Mouse (Mus musculus) hindbrain, postnatal 0 days (tissue): ENCODE results near the gene Urad. TPM values are rescaled to one million over a fixed set of nuclear protein-coding genes. Genes with fewer than 3 reads are reported as not detected.
A peak's percentile ranks its signal among the peaks of the same experiment; 100 is the strongest.

Experiments
- ATAC-seq: fragments of 200-750 bp; cut with Nextera tagmentation; 2 replicates; pipeline ENCODE4 v1.8.0; 2017; ENCODE audit warnings: mild to moderate bottlenecking, moderate TSS enrichment, moderate library complexity
- DNase-seq: peaks from one replicate; pipeline ENCODE4 v3.0.0-alpha.2; 2015; ENCODE audit warnings: low spot score
- H3K27ac ChIP-seq: fragments of 300-500 bp; sonication (generic); 2 replicates; pipeline ENCODE4 v1.5.1; 2014; ENCODE audit warnings: mild to moderate bottlenecking
- H3K27me3 ChIP-seq: fragments of 300-500 bp; sonication (generic); 2 replicates; pipeline ENCODE4 v1.6.1; 2014; ENCODE audit warnings: low read length, mixed read lengths; ENCODE audit not compliant: insufficient read depth
- H3K36me3 ChIP-seq: fragments of 300-500 bp; sonication (generic); 2 replicates; pipeline ENCODE4 v1.6.1; 2014; ENCODE audit warnings: low read length, mixed read lengths; ENCODE audit not compliant: insufficient read depth
- H3K4me1 ChIP-seq: fragments of 300-500 bp; sonication (generic); 2 replicates; pipeline ENCODE4 v1.6.1; 2014; ENCODE audit warnings: antibody characterized with exemption, low read length, mixed read lengths; ENCODE audit not compliant: insufficient read depth
- H3K4me2 ChIP-seq: fragments of 300-500 bp; sonication (generic); 2 replicates; pipeline ENCODE4 v1.6.1; 2014; ENCODE audit warnings: low read depth, mild to moderate bottlenecking, low read length, moderate library complexity, mixed read lengths
- H3K4me3 ChIP-seq: fragments of 300-500 bp; sonication (generic); 2 replicates; pipeline ENCODE4 v1.5.1; 2014; ENCODE audit warnings: low read length
- H3K9ac ChIP-seq: fragments of 300-500 bp; sonication (generic); replicated peaks from 2 replicates; pipeline ENCODE4 v1.6.1; 2014; ENCODE audit warnings: mild to moderate bottlenecking, low read length, moderate library complexity, mixed read lengths
- H3K9me3 ChIP-seq: fragments of 300-500 bp; sonication (generic); 2 replicates; pipeline ENCODE4 v1.6.1; 2016; ENCODE audit warnings: low read length, mixed read lengths
- CTCF ChIP-seq: IDR thresholded peaks from 2 replicates; pipeline ENCODE4 v1.5.1; 2016; ENCODE audit warnings: antibody characterized with exemption, control low read depth, low read depth
- WGBS: fragments of 180-500 bp; shearing (Covaris S2); extraction: QIAGEN DNeasy Blood & Tissue Kit; methylation state at CpG from one replicate; pipeline ENCODE4 v1.1.7; 2014; 5-methylcytosine and 5-hydroxymethylcytosine counted together
- polyA plus RNA-seq: library from polyadenylated mRNA; unstranded; fragments of >200 nt; fragmentation: Nextera tagmentation; extraction: Ambion mirVana; gene quantifications from 2 replicates; pipeline ENCODE4 v1.2.1, GENCODE M21; 2015
- total RNA-seq: library from RNA; depleted of rRNA; stranded (reverse); fragments of >200 nt; gene quantifications from 2 replicates; pipeline ENCODE4 v1.2.3, GENCODE M21; 2014

Urad gene
- total and polyA plus RNA-seq, 2 experiments from 2014 or later = not detected

DNA sequence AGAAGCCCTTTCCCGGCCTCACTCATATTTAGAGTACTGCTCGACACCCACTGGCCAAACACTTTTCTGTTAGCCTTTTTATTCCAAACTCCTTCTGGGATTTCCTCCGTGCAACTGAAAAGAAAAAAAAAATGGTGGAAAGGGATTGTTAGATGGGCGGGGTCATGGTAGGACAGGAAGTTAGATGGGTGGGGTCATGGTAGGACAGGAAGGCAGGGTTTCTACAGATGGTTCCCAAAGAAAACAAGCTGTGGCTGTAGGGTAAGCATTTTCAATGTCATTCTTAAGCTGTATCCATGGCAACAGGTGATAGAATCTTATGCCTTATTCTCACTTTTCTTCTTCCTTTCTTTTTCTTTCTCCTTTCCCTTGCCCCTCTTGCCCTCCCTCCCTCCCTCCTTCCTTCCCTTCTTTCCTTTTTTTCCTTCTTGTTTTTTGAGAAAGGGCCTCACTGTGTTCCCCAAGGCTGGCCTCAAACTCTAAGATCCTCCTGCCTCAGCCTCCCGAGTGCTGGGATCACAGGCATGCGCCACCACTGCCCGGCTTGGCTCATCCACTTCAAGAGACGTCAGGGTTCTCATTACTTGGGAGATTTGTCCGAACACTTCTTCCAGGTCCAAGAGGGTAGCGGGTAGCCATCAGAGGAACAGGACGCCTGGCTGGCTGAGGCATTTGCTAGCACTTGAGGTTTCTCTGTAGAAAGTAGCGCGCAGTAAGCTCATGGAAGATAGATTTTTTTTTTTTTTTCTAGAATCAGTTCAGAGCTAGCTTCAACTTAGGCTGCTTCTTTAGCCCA is 34.2 kb upstream of the Urad start:
- H3K9me3 ChIP-seq = no peaks in the 10 kb centered on the region
- TF ChIP-seq CTCF = no peak
- H3K9ac ChIP-seq = no peak overlapping the region
- no peaks in the 10 kb centered on the region for H3K4me1 ChIP-seq
- H3K4me2 ChIP-seq = no peak overlapping the region
- H3K27ac ChIP-seq = no peak overlapping the region
- no peak for ATAC-seq
- H3K4me3 ChIP-seq = no peak overlapping the region
- no peaks in the 10 kb centered on the region for H3K27me3 ChIP-seq
- H3K36me3 ChIP-seq = no peaks in the 10 kb centered on the region
- DNase-seq = no peak
- WGBS = 91% methylated on average over 13 of the region's 13 CpGs

DNA sequence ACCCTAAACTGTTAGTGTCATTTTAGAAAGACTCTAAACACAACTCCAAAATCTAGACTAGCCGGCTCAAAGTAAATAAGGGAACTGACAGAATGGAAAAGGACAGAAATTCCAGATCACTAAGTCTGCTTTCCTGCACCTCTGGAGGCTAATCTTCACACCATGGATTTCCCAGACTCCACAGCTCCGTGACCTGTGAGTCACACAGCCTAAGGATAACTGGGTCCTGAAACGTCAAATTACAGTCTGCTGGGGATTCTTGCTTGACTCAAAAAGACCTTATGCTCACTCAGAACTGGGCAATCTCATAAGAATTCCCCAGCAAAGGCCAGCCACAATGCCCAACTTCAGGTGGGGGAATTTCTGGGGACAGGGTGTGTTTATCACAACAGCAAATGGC is 33.5 kb upstream of the Urad start:
- Histone ChIP-seq H3K9ac (no peak overlapping the region), H3K4me3 (no peak overlapping the region), H3K27me3 (no peaks in the 10 kb centered on the region), H3K9me3 (no peaks in the 10 kb centered on the region), H3K27ac (no peak overlapping the region), H3K36me3 (no peaks in the 10 kb centered on the region), H3K4me2 (no peak overlapping the region), H3K4me1 (no peaks in the 10 kb centered on the region)
- no peak for ATAC-seq
- no peak for DNase-seq
- no peak for TF ChIP-seq CTCF
- WGBS = 83% methylated on average over 3 of the region's 3 CpGs

DNA sequence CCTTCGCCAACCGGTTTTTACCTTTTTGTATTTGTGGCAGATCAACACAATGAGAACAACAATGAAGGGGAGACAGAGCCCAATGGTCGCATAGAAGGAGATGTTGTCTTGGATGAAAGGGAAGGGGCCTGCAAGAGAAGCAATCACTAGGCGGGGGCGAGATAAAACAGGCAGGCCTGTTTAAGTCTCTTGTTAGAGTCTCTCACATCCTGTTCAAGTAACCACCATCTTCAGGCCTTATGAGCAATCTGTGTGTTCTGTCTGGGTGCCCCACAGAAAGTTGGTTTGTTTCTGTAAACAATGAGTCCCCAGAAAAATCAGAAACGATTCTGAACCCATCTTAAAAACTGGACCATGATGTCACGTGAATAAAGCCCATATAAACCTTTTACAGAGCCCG is 32.7 kb upstream of the Urad start:
- no peak for DNase-seq
- H3K4me3 ChIP-seq = no peak overlapping the region
- H3K27me3 ChIP-seq = no peaks in the 10 kb centered on the region
- TF ChIP-seq CTCF = no peak
- no peak for ATAC-seq
- H3K9me3 ChIP-seq = no peaks in the 10 kb centered on the region
- H3K27ac ChIP-seq = no peak overlapping the region
- no peak overlapping the region for H3K9ac ChIP-seq
- no peaks in the 10 kb centered on the region for H3K4me1 ChIP-seq
- H3K36me3 ChIP-seq = no peaks in the 10 kb centered on the region
- 67% methylated on average over 8 of the region's 8 CpGs for whole genome bisulfite sequencing
- H3K4me2 ChIP-seq = no peak overlapping the region

DNA sequence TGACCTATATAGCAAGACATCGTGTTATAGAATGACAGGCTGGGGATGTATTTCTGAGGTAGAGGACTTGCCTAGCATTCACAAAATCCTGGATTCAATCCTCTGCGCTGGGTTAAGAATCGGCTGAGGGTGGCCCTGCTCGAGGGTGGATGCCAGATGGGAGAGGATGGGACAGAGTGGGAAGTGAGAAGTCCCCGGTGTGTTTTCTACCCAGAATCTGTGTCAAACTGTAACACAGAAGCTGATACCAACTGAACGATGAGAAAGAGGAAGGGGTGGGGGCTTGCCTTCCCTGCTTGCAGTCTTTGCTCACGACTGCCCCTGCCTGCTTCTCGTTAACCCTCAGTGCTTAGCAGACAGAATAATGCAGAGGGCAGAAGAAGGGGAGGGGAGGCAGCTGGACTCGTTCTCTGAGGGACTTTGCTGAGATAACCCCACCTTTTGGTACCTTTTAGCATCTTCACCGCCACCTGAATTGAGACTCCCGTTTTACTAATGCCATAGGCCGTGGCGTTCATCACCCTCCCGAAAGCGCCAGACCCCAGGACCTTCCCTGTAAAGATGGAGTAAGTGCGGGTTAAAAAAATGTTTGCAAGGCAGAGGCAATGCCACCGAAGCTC is 32.0 kb upstream of the Urad start:
- H3K27me3 ChIP-seq = no peaks in the 10 kb centered on the region
- ATAC-seq = no peak
- no peak overlapping the region for H3K4me3 ChIP-seq
- no peak for DNase-seq
- no peak overlapping the region for H3K27ac ChIP-seq
- TF ChIP-seq CTCF = peak; percentile 26
- H3K36me3 ChIP-seq = no peaks in the 10 kb centered on the region
- H3K4me2 ChIP-seq = no peak overlapping the region
- no peaks in the 10 kb centered on the region for H3K9me3 ChIP-seq
- H3K9ac ChIP-seq = no peak overlapping the region
- 66% methylated on average over 17 of the region's 17 CpGs for WGBS
- no peaks in the 10 kb centered on the region for H3K4me1 ChIP-seq

DNA sequence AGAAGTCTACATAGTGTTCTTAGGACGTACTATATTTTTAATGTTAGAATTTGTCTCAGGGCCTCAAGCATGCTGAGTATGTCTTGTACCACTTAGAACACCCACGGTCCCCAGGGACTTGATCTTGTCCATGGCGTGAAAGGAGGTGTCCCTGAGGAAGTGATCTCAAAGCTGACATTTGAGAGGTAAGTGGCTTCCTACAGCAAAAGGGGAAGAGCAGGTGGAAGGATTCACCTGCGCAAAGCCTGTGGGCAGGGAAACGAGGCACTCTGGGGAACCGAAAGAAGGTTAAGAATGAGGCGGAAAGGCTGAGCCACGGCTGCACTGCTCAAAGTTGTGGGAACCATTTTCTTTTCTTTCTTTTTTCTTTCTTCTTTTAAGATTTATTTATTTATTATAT is 29.7 kb upstream of the Urad start:
- Histone ChIP-seq H3K4me3 (no peak overlapping the region), H3K9ac (no peak overlapping the region), H3K9me3 (no peaks in the 10 kb centered on the region), H3K27me3 (no peaks in the 10 kb centered on the region), H3K4me1 (no peaks in the 10 kb centered on the region), H3K4me2 (no peak overlapping the region), H3K36me3 (no peaks in the 10 kb centered on the region), H3K27ac (no peak overlapping the region)
- ATAC-seq (no peak), DNase-seq (no peak)
- WGBS = 89% methylated on average over 8 of the region's 8 CpGs
- TF ChIP-seq CTCF = no peak

DNA sequence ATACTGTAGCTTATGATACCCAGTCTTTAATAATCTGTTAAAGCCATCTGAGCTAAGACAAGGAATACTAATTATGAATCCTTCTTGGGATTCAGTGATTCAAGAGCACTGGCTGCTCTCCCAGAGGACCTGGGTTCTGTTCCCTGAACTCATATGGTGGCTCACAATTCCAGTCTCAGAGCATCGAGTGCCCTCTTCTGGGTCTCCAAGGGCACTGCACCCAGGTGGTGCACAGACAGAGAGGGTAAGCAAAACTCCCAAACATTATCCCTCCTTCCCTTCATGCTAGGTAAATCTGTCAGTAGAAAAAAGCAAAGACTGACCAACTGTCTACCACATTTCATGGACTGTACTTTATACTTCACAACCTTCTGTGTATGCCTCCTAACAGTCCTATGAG is 23.7 kb upstream of the Urad start:
- no peak overlapping the region for H3K4me3 ChIP-seq
- H3K36me3 ChIP-seq = no peaks in the 10 kb centered on the region
- H3K4me2 ChIP-seq = no peak overlapping the region
- H3K27ac ChIP-seq = no peak overlapping the region
- H3K9me3 ChIP-seq = no peaks in the 10 kb centered on the region
- DNase-seq = no peak
- no peak overlapping the region for H3K9ac ChIP-seq
- no peak for ATAC-seq
- WGBS = 69% methylated on average over 1 of the region's 1 CpGs
- H3K4me1 ChIP-seq = no peaks in the 10 kb centered on the region
- H3K27me3 ChIP-seq = no peaks in the 10 kb centered on the region
- TF ChIP-seq CTCF = no peak

DNA sequence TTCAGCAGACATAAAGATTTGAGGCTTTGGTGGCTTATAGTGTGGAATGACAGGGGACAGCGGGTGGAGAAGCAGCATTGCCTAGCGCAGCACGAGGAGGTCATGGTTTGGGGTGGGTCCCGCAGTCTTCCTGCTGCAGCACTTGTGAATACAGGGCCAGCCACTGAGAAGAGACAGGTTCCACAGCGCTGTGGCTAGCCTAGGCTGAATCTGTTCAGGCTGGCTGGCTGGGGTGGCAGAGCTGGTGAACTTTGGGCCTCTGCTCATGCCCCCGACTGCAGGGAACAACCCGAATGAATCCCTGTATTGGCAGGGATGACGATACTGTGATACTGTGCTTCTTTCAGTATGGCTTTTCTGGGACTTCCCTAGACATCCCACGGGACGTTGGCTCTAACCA is 21.7 kb upstream of the Urad start:
- Histone ChIP-seq H3K27me3 (no peaks in the 10 kb centered on the region), H3K9ac (no peak overlapping the region), H3K4me1 (no peaks in the 10 kb centered on the region), H3K27ac (no peak overlapping the region), H3K4me3 (no peak overlapping the region), H3K4me2 (no peak overlapping the region), H3K36me3 (no peaks in the 10 kb centered on the region), H3K9me3 (no peaks in the 10 kb centered on the region)
- DNase-seq = no peak
- no peak for ATAC-seq
- 86% methylated on average over 10 of the region's 10 CpGs for WGBS
- TF ChIP-seq CTCF = no peak
